Mouse (Mus musculus) heart, embryonic 12.5 days (tissue): ENCODE data around the gene Olfr1133. TPM values are rescaled to one million over a fixed set of nuclear protein-coding genes. Genes with fewer than 3 reads are reported as not detected.
"Not testable (repeated sequence)": the region's sequence is repeated elsewhere in the genome, so short reads cannot be mapped to it uniquely, and the experiment has no call there.

ENCODE experiments used
- ATAC-seq: fragments of 200-750 bp; cut with Nextera tagmentation; 2 replicates; pipeline ENCODE4 v1.8.0; 2017; ENCODE audit warnings: moderate TSS enrichment, moderate library complexity; ENCODE audit not compliant: insufficient number of reproducible peaks, low FRiP score
- H3K27ac ChIP-seq: fragments of 300-500 bp; sonication (generic); 2 replicates; pipeline ENCODE4 v1.5.1; 2016; ENCODE audit warnings: mild to moderate bottlenecking, moderate library complexity; ENCODE audit not compliant: poor library complexity, severe bottlenecking
- H3K27me3 ChIP-seq: fragments of 300-500 bp; sonication (generic); replicated peaks from 2 replicates; pipeline ENCODE4 v1.6.1; 2016; ENCODE audit warnings: mild to moderate bottlenecking, moderate library complexity
- H3K36me3 ChIP-seq: fragments of 300-500 bp; sonication (generic); 2 replicates; pipeline ENCODE4 v1.6.1; 2016; ENCODE audit warnings: mild to moderate bottlenecking, moderate library complexity
- H3K4me1 ChIP-seq: fragments of 300-500 bp; sonication (generic); replicated peaks from 2 replicates; pipeline ENCODE4 v1.6.1; 2016; ENCODE audit warnings: mild to moderate bottlenecking
- H3K4me2 ChIP-seq: fragments of 300-500 bp; sonication (generic); 2 replicates; pipeline ENCODE4 v1.6.1; 2016; ENCODE audit warnings: mild to moderate bottlenecking, moderate library complexity
- H3K4me3 ChIP-seq: fragments of 300-500 bp; sonication (generic); 2 replicates; pipeline ENCODE4 v1.5.1; 2016; ENCODE audit warnings: mild to moderate bottlenecking
- H3K9ac ChIP-seq: fragments of 300-500 bp; sonication (generic); 2 replicates; pipeline ENCODE4 v1.6.1; 2016; ENCODE audit warnings: mild to moderate bottlenecking, moderate library complexity
- H3K9me3 ChIP-seq: fragments of 300-500 bp; sonication (generic); replicated peaks from 2 replicates; pipeline ENCODE4 v1.6.1; 2016; ENCODE audit warnings: mild to moderate bottlenecking, moderate library complexity
- WGBS: fragments of 180-500 bp; shearing (Covaris S2); methylation state at CpG from one replicate; pipeline ENCODE4 v1.1.7; 2016; 5-methylcytosine and 5-hydroxymethylcytosine counted together
- polyA plus RNA-seq: library from polyadenylated mRNA; unstranded; fragments of >200 nt; fragmentation: Nextera tagmentation; extraction: Ambion mirVana; gene quantifications from 2 replicates; pipeline ENCODE4 v1.2.1, GENCODE M21; 2016

The Olfr1133 gene
- polyA plus RNA-seq: not detected in 2 replicates

DNA sequence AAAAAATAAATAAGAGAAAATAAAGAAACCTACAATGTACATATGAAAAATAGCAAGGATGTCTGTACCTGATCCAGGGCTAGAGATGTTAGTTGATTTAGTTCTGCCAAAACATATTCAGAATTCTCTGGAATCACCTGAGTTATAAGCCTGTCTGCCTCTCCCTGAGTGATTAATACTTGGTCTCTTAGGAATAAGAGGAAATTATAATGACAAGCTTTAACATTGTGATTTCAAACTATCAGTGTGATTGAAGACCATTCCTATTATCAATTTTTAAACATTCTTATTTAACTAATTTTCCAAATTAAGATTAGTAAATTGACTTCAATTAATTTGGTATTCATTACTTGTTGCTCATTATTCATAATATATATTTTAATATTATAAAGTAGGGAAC is at the start of gene Olfr1133:
TSS of gene Olfr1133 (minus strand) at position 101 of the 400 bp plus-strand sequence.
- Histone ChIP-seq H3K36me3 (no peaks in the 10 kb centered on the region), H3K4me2 (no peak within 1 kb of the TSS), H3K9ac (no peak within 1 kb of the TSS), H3K27ac (no peak within 1 kb of the TSS), H3K9me3 (no peaks in the 10 kb centered on the region), H3K4me3 (no peak within 1 kb of the TSS), H3K4me1 (no peaks in the 10 kb centered on the region), H3K27me3 (no peaks in the 10 kb centered on the region)
- no peak for ATAC-seq

GRCm38 (mm10) chr2:87693847-87694246 is 46.7 kb upstream of the Olfr1133 start, which contains the start of gene Olfr1136:
TSS of gene Olfr1136 (minus strand) at chr2:87693947.
- no peaks in the 10 kb centered on the region for H3K4me1 ChIP-seq
- H3K4me2 ChIP-seq: no peak within 1 kb of the TSS
- H3K27ac ChIP-seq: no peak within 1 kb of the TSS
- H3K27me3 ChIP-seq: no peaks in the 10 kb centered on the region
- H3K9ac ChIP-seq: no peak within 1 kb of the TSS
- no peak for ATAC-seq
- H3K9me3 ChIP-seq: no peaks in the 10 kb centered on the region
- H3K4me3 ChIP-seq: no peak within 1 kb of the TSS
- no peaks in the 10 kb centered on the region for H3K36me3 ChIP-seq

DNA sequence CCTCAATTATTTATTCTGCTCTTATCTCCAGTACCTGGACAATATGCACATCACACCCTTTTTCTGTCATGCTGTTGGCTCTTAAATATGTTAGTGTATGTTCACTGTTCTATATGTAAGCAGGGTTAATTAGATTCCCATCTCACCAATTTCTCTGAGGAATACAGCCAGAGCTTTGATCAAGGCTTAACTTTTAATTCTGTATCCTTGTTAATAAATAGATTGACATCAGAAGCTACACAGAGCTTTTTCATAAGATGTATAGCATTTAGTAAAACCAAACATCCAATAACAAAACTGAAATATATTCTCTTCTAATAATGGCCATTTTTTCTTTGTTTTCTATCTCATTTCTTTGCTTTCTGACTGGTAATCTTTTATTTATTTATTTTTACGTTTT is 26.4 kb upstream of the Olfr1133 start, which contains the start of gene Olfr1135:
TSS of gene Olfr1135 (minus strand) at position 101 of the 400 bp plus-strand sequence.
- Histone ChIP-seq H3K27me3 (no peaks in the 10 kb centered on the region), H3K4me3 (no peak within 1 kb of the TSS), H3K9ac (no peak within 1 kb of the TSS), H3K9me3 (no peaks in the 10 kb centered on the region), H3K4me2 (no peak within 1 kb of the TSS), H3K4me1 (no peaks in the 10 kb centered on the region), H3K36me3 (no peaks in the 10 kb centered on the region), H3K27ac (no peak within 1 kb of the TSS)
- ATAC-seq: no peak
- 15% methylated on average over 1 of the region's 1 CpGs for WGBS

DNA sequence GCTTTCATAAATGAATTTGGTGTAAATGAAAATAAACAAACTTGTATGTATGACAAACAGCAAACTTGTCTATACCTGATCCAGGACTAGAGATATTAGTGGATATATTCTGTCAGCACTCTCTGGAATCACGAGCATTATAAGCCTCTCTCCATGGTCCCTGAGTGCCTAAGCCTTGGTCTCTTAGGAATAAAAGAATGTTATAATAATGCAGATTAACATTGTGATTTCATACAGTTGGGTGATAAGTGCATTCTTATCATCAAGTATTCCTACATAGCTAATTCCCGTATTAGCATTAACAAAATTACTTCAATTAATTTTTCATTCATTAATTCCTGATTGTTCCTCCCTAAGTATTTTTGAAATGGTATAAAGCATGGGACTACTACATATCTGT is 11.2 kb upstream of the Olfr1133 start, which contains the start of gene Olfr1134:
TSS of gene Olfr1134 (minus strand) at position 101 of the 400 bp plus-strand sequence.
- WGBS: 69% methylated on average over 2 of the region's 2 CpGs
- Histone ChIP-seq H3K4me2 (no peak within 1 kb of the TSS), H3K36me3 (no peaks in the 10 kb centered on the region), H3K4me1 (no peaks in the 10 kb centered on the region), H3K9ac (no peak within 1 kb of the TSS), H3K9me3 (no peaks in the 10 kb centered on the region), H3K4me3 (no peak within 1 kb of the TSS), H3K27me3 (no peaks in the 10 kb centered on the region), H3K27ac (no peak within 1 kb of the TSS)
- no peak for ATAC-seq

- Histone ChIP-seq H3K9me3 (no peaks in the 10 kb centered on the region), H3K36me3 (no peaks in the 10 kb centered on the region), H3K27ac (no peak overlapping the region), H3K4me2 (no peak overlapping the region), H3K9ac (no peak overlapping the region), H3K4me1 (no peaks in the 10 kb centered on the region), H3K27me3 (no peaks in the 10 kb centered on the region), H3K4me3 (no peak overlapping the region)
- ATAC-seq: no peak
Measured at GRCm38 (mm10) chr2:87642441-87642840, 4.7 kb downstream of the Olfr1133 start.

DNA sequence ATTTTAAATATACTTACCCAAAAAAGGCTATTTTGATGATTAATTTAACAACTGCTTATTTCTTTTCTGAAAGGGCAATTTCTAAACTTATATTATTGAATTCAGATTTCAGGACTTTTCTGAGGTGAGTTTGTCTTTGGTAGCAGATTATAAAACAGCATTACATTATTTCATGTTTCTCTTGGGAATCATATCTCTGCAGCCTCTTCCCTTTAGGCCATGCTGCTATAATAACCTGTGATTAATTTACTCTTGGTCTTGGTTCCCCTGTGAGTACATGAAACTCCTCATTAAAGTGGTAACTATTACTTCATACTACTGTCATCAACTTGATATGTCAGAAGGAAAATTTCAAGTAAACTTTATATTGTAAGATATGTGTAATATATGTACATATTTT is 9.7 kb downstream of the Olfr1133 start, which contains the start of gene Olfr1132:
TSS of gene Olfr1132 (minus strand) at position 101 of the 400 bp plus-strand sequence.
- Histone ChIP-seq H3K4me3 (no peak within 1 kb of the TSS), H3K27ac (no peak within 1 kb of the TSS), H3K9me3 (no peaks in the 10 kb centered on the region), H3K36me3 (no peaks in the 10 kb centered on the region), H3K4me2 (no peak within 1 kb of the TSS), H3K9ac (no peak within 1 kb of the TSS), H3K4me1 (no peaks in the 10 kb centered on the region), H3K27me3 (no peaks in the 10 kb centered on the region)
- no peak for ATAC-seq

DNA sequence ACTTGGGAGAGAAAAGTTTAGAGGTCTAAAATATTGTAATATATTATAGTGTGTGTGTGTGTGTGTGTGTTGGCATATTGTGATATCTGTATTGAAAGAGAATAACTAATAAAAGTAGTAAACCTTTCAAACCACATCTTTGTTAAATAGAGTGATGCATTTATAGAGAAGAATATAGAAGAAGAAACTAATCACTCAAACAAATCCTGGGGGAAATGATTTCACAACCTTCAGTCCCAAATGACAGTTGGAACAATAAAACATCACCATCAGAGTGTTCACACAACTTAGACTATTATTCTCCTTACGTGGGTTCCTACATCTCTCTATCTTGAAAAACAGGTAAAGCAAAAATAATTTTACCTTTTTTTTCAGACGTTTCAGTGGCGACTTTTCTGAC is 20.4 kb downstream of the Olfr1133 start, which contains the start of gene Olfr1131:
TSS of gene Olfr1131 (plus strand) at position 301 of the 400 bp plus-strand sequence.
- H3K4me3 ChIP-seq: no peak within 1 kb of the TSS
- ATAC-seq: no peak

DNA sequence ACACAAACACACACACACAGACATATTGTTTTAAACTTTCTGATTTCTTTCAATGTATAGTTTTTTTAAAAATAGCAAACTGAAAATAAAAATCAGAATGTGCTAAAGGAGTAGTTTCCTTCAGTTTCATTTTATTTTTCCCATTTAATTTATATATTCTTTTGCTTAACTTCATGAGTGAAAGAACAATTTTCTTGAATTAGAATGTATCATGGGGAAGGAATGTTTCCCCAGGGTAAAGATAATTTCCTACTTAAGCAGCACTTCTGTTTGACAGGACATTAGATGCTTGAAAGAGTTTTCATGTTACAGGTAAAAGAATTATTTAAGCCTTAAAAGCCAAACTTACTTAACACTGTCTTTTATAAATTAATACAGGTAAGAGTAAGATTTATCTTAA is 41.3 kb downstream of the Olfr1133 start, which contains the start of gene Olfr1130:
TSS of gene Olfr1130 (plus strand) at position 301 of the 400 bp plus-strand sequence.
- not testable (repeated sequence) for H3K36me3 ChIP-seq, H3K9ac ChIP-seq, ATAC-seq, H3K27ac ChIP-seq, H3K4me2 ChIP-seq, H3K9me3 ChIP-seq, H3K4me3 ChIP-seq, H3K4me1 ChIP-seq, H3K27me3 ChIP-seq

More for the DNA sequence above, 20.4 kb downstream of the Olfr1133 start, which contains the start of gene Olfr1131:
- Histone ChIP-seq H3K9me3 (peaks cover 4% of the 10 kb centered on the region; the same call in 1 of the 2 replicates), H3K27me3 (no peaks in the 10 kb centered on the region), H3K9ac (no peak within 1 kb of the TSS), H3K4me1 (no peaks in the 10 kb centered on the region), H3K27ac (no peak within 1 kb of the TSS), H3K4me2 (no peak within 1 kb of the TSS), H3K36me3 (no peaks in the 10 kb centered on the region)
- 61% methylated on average over 3 of the region's 3 CpGs for WGBS

Other genes starting within 250 kb of the Olfr1133 start
- not detected in 2 replicates for gene Olfr1123, start 230.7 kb downstream of the Olfr1133 start, polyA plus RNA-seq
- not detected in 2 replicates for gene Olfr1124, start 217.1 kb downstream of the Olfr1133 start, polyA plus RNA-seq
- not detected in 2 replicates for gene Olfr1126, start 193.4 kb downstream of the Olfr1133 start, polyA plus RNA-seq
- gene Pramel7, start 150.3 kb downstream of the Olfr1133 start, polyA plus RNA-seq: not detected in 2 replicates
- gene Pramel6, start 140.8 kb downstream of the Olfr1133 start, polyA plus RNA-seq: not detected in 2 replicates
- not detected in 2 replicates for gene Olfr153, start 115.6 kb downstream of the Olfr1133 start, polyA plus RNA-seq
- not detected in 2 replicates for gene Olfr1128, start 101.8 kb downstream of the Olfr1133 start, polyA plus RNA-seq
- not detected in 2 replicates for gene Olfr1129, start 73.5 kb downstream of the Olfr1133 start, polyA plus RNA-seq
- gene Olfr1130, start 41.2 kb downstream of the Olfr1133 start, polyA plus RNA-seq: not detected in 2 replicates
- gene Olfr1131, start 20.3 kb downstream of the Olfr1133 start, polyA plus RNA-seq: not detected in 2 replicates
- not detected in 2 replicates for gene Olfr1132, start 9.8 kb downstream of the Olfr1133 start, polyA plus RNA-seq
- not detected in 2 replicates for gene Olfr1134, start 11.1 kb upstream of the Olfr1133 start, polyA plus RNA-seq
- gene Olfr1135, start 26.3 kb upstream of the Olfr1133 start, polyA plus RNA-seq: not detected in 2 replicates
- gene Olfr1136, start 46.6 kb upstream of the Olfr1133 start, polyA plus RNA-seq: not detected in 2 replicates
- not detected in 2 replicates for gene Olfr1137, start 65.8 kb upstream of the Olfr1133 start, polyA plus RNA-seq
- not detected in 2 replicates for gene Olfr1138, start 92.6 kb upstream of the Olfr1133 start, polyA plus RNA-seq
- gene Olfr1140, start 96.4 kb upstream of the Olfr1133 start, polyA plus RNA-seq: not detected in 2 replicates
- not detected in 2 replicates for gene Olfr1141, start 106.6 kb upstream of the Olfr1133 start, polyA plus RNA-seq
- gene Olfr152, start 132.1 kb upstream of the Olfr1133 start, polyA plus RNA-seq: not detected in 2 replicates
- not detected in 2 replicates for gene Olfr1143, start 153.2 kb upstream of the Olfr1133 start, polyA plus RNA-seq
- not detected in 2 replicates for gene Olfr1145, start 162.4 kb upstream of the Olfr1133 start, polyA plus RNA-seq
- gene Olfr1148, start 183.2 kb upstream of the Olfr1133 start, polyA plus RNA-seq: not detected in 2 replicates
- not detected in 2 replicates for gene Olfr1150-ps1, start 196.6 kb upstream of the Olfr1133 start, polyA plus RNA-seq
- not detected in 2 replicates for gene Olfr1151, start 208.5 kb upstream of the Olfr1133 start, polyA plus RNA-seq
- not detected in 2 replicates for gene Olfr1152, start 219.1 kb upstream of the Olfr1133 start, polyA plus RNA-seq
- not detected in 2 replicates for gene Olfr1153, start 247.6 kb upstream of the Olfr1133 start, polyA plus RNA-seq